Mouse (Mus musculus): ENCODE measurements around the gene Ccdc137. TPM values are rescaled to one million over a fixed set of nuclear protein-coding genes. Genes with fewer than 3 reads are reported as not detected.
"Not testable (repeated sequence)": the region's sequence is repeated elsewhere in the genome, so short reads cannot be mapped to it uniquely, and the experiment has no call there.

The Ccdc137 gene
- total RNA-seq (2021), result 10 to 100 TPM; 19.0 to 21.4 TPM
- long read RNA-seq, experiment 1, transcript Ccdc137-201 (6 exons, 2,778 nt), result major isoform, 6 of 7 reads
- long read RNA-seq, experiment 1, partial matches to known transcripts, result 0 of 7 reads
- long read RNA-seq, experiment 1, other reads (novel, unspliced or antisense), result 1 of 7 reads
- long read RNA-seq, experiment 2, transcript Ccdc137-201 (6 exons, 2,778 nt), result major isoform, 18 of 28 reads
- long read RNA-seq, experiment 2, partial matches to known transcripts, result 5 of 28 reads
- long read RNA-seq, experiment 2, other reads (novel, unspliced or antisense), result 4 of 28 reads

DNA sequence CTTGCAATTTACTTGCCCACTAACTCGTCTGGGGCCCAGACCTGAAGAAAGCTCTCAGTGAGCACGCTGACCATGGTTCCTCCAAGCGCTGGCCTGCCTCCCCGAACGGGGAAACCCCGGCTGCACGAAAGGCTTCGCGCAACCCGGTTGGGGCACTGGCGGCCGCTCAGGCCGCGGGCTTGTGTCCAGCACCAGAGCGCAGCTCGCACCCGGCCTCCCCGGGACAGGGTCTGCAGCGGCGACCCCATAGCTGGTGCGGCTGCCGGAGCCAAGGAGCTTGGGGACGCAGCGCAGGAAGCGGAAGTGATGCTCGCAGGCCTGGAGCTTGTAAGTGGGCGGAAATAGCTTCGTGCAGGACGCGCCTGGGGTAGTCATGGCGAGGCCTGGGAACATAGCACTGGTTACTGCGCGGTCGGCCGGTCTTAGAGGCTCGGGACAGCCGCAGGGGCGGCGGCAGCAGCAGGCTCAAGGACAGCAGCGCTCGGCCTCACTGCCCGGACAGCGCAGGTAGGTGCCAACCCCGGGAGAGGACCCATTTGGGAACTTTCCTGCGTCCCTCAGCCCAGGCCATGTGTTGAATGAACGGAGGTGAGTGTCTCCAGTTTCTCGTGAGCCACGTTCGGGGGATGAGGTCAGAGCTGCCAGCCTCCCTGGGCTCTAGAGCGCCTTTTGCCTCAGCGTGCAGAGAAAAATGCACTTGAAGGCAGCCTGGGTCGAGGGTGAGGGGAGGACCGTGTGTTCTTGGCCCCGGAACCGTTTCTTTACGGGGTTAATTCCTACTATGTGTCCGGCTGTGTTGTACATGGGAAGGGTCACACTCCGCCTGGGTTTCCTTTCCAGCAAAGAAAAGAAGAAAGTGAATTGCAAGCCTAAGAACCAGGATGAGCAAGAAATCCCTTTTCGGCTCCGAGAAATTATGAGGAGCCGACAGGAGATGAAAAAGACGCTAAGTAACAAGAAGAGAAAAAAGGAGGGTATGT lies at the start of gene Ccdc137, which contains the start of gene Oxld1:
Gene Ccdc137 (plus strand): TSS at position 344 of the 980 bp plus-strand sequence.
Gene Oxld1 (minus strand): TSS at position 297 of the 980 bp plus-strand sequence.
- DNase-seq (ENCODE audit: low spot score in 2 of 2), result peak; percentile 52 to 58

DNA sequence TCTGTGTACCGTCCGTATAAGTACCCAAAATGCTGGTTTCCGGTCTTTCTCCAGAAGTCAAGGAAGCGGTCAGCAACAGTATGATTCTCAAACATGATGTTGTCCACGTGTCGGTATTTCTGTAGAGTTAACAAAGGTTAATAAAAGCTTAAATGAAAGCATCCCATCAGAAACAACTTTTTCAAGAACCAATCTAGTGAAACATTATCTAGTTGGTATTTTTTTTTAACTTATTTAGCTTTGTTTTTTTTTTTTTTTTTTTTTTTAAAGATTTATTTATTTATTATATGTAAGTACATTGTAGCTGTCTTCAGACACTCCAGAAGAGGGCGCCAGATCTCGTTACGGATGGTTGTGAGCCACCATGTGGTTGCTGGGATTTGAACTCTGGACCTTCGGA lies 44.3 kb upstream of the Ccdc137 start:
- DNase-seq (ENCODE audit: low spot score in 2 of 2), result not testable (repeated sequence)

GRCm38 (mm10) chr11:120417852-120418251 lies 40.1 kb upstream of the Ccdc137 start:
- no peak for DNase-seq (ENCODE audit: low spot score in 2 of 2)

GRCm38 (mm10) chr11:120418592-120418991 lies 39.3 kb upstream of the Ccdc137 start:
- DNase-seq (ENCODE audit: low spot score in 2 of 2), result no peak

GRCm38 (mm10) chr11:120422651-120423568 lies 35.0 kb upstream of the Ccdc137 start:
- no peak for DNase-seq (ENCODE audit: low spot score in 2 of 2)

- DNase-seq (ENCODE audit: low spot score in 2 of 2), result peak; percentile 27 to 37
These were observed 34.2 kb upstream of the Ccdc137 start for GRCm38 (mm10) chr11:120423569-120424295.

- no peak for DNase-seq (ENCODE audit: low spot score in 2 of 2)
These were observed 31.2 kb upstream of the Ccdc137 start for GRCm38 (mm10) chr11:120426727-120427126.

DNA sequence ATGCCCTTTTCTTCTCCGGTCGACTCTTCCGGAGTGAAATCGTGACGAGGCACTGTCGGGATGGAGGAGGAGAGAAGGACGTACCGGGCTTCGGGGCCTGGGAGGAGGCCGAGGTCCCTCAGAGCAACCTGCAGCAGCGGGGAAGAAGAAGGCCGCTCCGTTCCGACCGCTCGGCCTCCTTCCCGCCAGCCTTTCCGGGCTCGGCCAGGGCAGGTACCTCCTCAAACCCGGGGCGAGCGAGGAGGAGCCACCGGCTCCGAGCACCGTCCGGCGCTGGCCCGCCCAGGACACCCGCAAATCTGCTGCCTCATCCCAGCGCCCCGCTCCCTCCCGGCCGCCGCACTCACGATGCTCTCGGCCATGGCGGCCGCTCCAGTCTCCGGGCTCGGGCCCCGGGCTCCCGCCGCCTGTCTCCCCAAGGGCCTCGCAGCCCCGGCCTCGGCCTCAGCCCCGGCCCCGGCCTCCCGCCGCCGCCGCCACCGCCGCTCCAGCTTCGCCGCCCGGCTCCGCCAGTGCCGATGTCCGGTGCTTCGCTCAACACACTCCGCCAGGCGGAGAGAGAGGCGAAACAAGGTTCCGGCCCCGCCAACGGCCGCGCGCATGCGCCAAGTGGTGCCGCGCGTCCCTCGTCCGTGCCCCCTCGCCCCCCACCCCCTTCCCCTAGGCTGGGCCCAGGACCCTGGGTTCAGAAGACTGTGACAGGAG lies 20.6 kb upstream of the Ccdc137 start, which contains the start of gene Nploc4:
Gene Nploc4 (minus strand): TSS at position 557 of the 705 bp plus-strand sequence.
- peak; percentile 77 to 89 for DNase-seq (ENCODE audit: low spot score in 2 of 2)

DNA sequence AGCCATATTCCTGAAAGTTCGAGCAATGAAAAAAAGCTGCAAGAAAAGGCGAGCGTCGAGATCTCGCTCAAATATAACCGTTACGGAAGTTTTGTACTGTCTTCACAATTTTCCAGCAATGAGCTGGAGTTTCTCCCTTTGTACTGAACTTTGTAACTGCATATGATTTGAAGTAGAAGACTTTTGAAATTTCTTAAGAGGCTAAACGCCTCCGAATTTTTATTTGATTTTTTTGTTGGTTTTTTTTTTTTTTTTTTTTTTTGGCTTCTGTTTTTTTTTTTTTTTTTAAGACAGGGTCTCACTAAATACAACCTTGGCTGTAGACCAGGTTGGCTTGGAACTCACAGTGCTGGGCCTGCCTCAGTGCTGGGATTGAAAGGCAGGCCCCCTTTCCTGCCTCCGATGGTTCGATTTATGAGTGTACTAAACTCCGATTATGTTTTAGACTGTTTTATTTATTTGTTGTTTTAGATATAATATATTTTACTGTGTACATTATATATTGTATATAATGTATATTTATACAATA lies 20.0 kb upstream of the Ccdc137 start:
- DNase-seq (ENCODE audit: low spot score in 2 of 2), result no peak

DNA sequence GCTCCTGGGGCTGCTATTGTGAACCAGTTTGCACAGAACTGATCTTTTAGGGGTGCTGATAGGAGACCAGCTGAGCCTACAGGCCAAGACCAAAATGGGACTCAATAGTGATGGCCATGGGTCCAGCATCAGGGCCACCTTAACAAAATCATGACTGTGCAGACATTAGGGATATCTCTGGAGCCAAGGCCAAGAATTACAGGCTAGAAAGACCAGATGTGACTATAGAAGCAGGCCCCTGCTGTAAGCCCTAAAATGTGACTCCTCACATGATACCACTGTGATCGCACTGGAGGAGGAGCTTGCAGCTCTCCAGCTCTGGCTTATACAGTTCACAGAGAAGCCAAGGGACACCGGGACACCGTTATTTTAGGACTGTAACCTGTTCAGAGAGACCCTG lies 15.6 kb upstream of the Ccdc137 start, which contains the start of gene Tspan10:
Gene Tspan10 (plus strand): TSS at position 301 of the 400 bp plus-strand sequence.
- DNase-seq (ENCODE audit: low spot score in 2 of 2), result no peak

GRCm38 (mm10) chr11:120442765-120443280 lies 15.1 kb upstream of the Ccdc137 start:
- DNase-seq (ENCODE audit: low spot score in 2 of 2), result no peak

- DNase-seq (ENCODE audit: low spot score in 2 of 2), result no peak
These were observed 13.8 kb upstream of the Ccdc137 start for GRCm38 (mm10) chr11:120444106-120444505.

DNA sequence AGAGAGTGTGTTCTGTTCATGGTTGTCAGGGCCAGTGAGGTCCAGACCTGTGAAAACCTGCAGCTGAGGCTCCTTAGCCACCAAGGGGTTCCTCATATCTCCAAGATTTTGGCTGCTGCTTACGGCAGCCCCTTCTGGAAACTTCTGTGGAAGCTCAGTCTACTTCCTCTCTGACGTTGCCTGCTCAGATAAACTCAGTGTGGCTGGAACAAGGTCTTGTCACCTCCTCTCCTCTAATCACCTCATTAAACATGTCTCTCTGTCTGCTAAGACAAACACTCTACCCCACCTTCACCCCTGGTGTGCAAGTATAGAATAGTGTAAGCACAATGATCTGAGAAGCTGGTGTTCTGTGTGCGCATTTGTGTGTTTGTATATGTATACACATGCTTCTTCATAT lies 12.4 kb upstream of the Ccdc137 start:
- no peak for DNase-seq (ENCODE audit: low spot score in 2 of 2)

GRCm38 (mm10) chr11:120447179-120447578 lies 10.7 kb upstream of the Ccdc137 start:
- DNase-seq (ENCODE audit: low spot score in 2 of 2), result no peak

DNA sequence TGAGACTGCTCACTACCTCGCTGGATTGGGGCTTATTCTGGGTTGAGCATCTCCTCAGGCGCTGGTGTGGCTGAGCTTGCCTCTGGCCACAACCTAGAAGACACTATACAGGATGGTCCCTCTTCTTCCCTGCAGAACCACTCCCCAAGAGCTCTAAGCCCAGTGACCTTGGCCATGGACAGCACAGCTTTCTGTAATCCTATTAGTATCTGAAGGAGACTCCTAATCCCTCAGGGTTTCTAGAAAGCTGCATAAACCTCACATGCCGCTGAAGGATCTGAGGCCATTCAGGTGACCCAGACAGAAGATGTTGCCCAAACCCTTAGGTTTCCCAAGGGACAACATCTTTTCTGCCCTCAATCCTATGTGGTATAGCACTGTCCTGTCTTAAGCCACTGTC lies 5.7 kb upstream of the Ccdc137 start:
- DNase-seq (ENCODE audit: low spot score in 2 of 2), result no peak

DNA sequence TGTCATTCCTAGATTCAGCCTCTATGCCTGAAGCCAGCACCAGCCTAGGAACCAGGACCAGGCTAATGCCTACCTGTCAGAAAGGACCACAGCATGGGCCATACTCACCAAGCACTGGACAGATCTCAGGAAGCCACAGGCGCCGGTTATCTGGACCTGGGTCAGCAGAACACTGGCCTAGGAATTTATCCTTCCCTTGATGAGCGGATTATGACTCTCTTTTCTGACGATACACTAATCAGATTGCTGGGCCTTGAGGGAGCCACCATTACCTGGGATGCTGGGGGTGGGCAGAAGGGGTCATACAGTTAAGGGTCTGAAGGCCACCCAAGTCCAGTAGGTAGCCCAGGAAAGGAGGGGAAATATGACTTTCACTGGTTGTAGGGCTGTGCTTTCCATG lies 4.6 kb upstream of the Ccdc137 start, which contains the start of gene Pde6g:
Gene Pde6g (minus strand): TSS at position 195 of the 400 bp plus-strand sequence.
- no peak for DNase-seq (ENCODE audit: low spot score in 2 of 2)

DNA sequence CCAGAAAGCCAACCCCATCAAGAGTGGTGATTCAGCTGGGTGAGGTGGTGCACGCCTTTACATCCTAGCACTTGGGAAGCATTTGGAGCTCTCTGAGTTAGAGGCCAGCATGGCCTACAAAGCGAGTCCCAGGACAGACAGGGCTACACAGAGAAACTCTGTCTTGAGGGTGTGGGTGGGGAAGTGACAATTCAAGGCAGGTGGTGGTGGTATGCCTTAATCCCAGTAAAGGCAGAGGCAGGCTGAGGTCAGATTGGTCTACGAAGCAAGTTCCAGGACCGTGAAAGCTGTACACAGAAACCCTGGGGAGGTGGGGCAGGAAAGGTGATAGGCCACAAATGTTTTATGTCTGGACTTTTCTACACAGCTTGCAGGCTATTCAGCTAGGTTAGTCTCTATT lies 3.0 kb upstream of the Ccdc137 start:
- no peak for DNase-seq (ENCODE audit: low spot score in 2 of 2)

- DNase-seq (ENCODE audit: low spot score in 2 of 2), result no peak
These were observed 2.5 kb upstream of the Ccdc137 start for GRCm38 (mm10) chr11:120455413-120455812.

- no peak for DNase-seq (ENCODE audit: low spot score in 2 of 2)
These were observed 545 bp upstream of the Ccdc137 start for GRCm38 (mm10) chr11:120457370-120457769.
